Mouse (Mus musculus) erythroblast, embryonic 14.5 days (primary cell): ENCODE results near the gene Lmtk2.

Experiments
- GATA1 ChIP-seq: IDR thresholded peaks from 2 replicates; pipeline ENCODE4 v1.6.1; 2012; ENCODE audit warnings: low read length, inconsistent platforms, mixed read lengths
- TAL1 ChIP-seq: IDR thresholded peaks from 3 replicates; pipeline ENCODE4 v1.6.1; 2012; ENCODE audit warnings: low read length, inconsistent platforms, mixed read lengths

DNA sequence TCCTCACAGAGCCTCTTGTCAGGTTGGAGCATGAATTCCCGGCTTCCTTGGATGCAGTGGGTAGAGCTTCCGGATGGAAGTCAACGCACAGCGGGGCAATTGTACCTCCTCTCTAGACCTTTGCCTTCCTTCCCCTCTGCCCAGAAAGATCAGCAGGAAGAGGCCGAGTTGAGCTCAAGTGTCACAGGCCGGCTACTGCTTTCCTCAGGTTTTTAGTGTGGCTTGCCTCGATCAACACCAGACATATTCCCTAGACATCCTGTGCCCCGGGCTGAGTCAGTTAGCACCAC is 1.7 kb upstream of the Lmtk2 start:
- TF ChIP-seq GATA1: no peak
- TF ChIP-seq TAL1: no peak
